Mouse (Mus musculus): Measurements from ENCODE around the gene Cbln4.

- TF ChIP-seq CTCF (conservative IDR thresholded peaks at IDR 0.05; ENCODE audit: insufficient read depth, insufficient read length, low read depth, low read length) = no peak
- no peak for TF ChIP-seq POLR2A (IDR thresholded peaks at IDR 0.05; ENCODE audit: low read depth, low read length)
These were observed 35.3 kb upstream of the Cbln4 start for GRCm38 (mm10) chr2:172078596-172078995.

All from kidney, adult 2 months (tissue).